Mouse (Mus musculus) stomach, embryonic 15.5 days (tissue): ENCODE measurements around the gene Dhx16. TPM values are rescaled to one million over a fixed set of nuclear protein-coding genes. Genes with fewer than 3 reads are reported as not detected.

Experiments
- ATAC-seq: fragments of 200-750 bp; cut with Nextera tagmentation; 2 replicates; pipeline ENCODE4 v1.8.0; 2017; ENCODE audit warnings: low read depth, moderate number of reproducible peaks, moderate TSS enrichment; ENCODE audit not compliant: insufficient read depth, low FRiP score
- H3K27ac ChIP-seq: fragments of 300-500 bp; sonication (generic); 2 replicates; pipeline ENCODE4 v1.5.1; 2015; ENCODE audit warnings: mild to moderate bottlenecking, inconsistent platforms
- H3K27me3 ChIP-seq: fragments of 300-500 bp; sonication (generic); replicated peaks from 2 replicates; pipeline ENCODE4 v1.6.1; 2015; ENCODE audit warnings: inconsistent platforms
- H3K36me3 ChIP-seq: fragments of 300-500 bp; sonication (generic); 2 replicates; pipeline ENCODE4 v1.6.1; 2015; ENCODE audit warnings: inconsistent platforms
- H3K4me1 ChIP-seq: fragments of 300-500 bp; sonication (generic); 2 replicates; pipeline ENCODE4 v1.6.1; 2015; ENCODE audit warnings: inconsistent platforms
- H3K4me2 ChIP-seq: fragments of 300-500 bp; sonication (generic); 2 replicates; pipeline ENCODE4 v1.6.1; 2015; ENCODE audit warnings: mild to moderate bottlenecking, inconsistent platforms
- H3K4me3 ChIP-seq: fragments of 300-500 bp; sonication (generic); replicated peaks from 2 replicates; pipeline ENCODE4 v1.5.1; 2015; ENCODE audit warnings: inconsistent platforms
- H3K9ac ChIP-seq: fragments of 300-500 bp; sonication (generic); 2 replicates; pipeline ENCODE4 v1.6.1; 2015; ENCODE audit warnings: inconsistent platforms
- H3K9me3 ChIP-seq: fragments of 300-500 bp; sonication (generic); 2 replicates; pipeline ENCODE4 v1.6.1; 2016; ENCODE audit warnings: inconsistent platforms
- WGBS: fragments of 180-500 bp; shearing (Covaris S2); methylation state at CpG from one replicate; pipeline ENCODE4 v1.1.7; 2015; 5-methylcytosine and 5-hydroxymethylcytosine counted together
- polyA plus RNA-seq: library from polyadenylated mRNA; unstranded; fragments of >200 nt; fragmentation: Nextera tagmentation; extraction: Ambion mirVana; gene quantifications from 2 replicates; pipeline ENCODE4 v1.2.1, GENCODE M21; 2015

The Dhx16 gene
- polyA plus RNA-seq, 1 experiment from 2014 or later = 37.8 TPM

DNA sequence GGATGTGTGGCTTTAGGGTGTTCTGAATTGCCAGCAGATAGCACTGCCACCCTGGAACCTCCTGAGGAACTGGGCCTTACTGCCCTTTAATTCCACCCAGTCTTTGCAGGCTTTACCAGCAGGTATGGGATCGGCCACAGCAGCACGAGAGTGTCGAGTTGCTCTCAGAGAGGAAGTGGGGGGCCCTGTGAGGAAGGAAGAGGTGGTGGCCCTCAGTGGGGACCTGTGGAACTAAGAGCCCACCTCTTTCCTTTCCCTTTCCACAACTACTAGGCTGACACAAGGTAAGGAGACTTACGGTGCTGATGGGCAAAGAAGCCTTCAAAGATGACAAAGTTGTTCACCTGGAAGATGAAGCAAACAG, 24.4 kb downstream of the Dhx16 start:
- Histone ChIP-seq H3K27ac (no peak overlapping the region), H3K36me3 (0 out of 2 replicates have a peak, but pooled peaks cover 13% of the 10 kb centered on the region), H3K4me2 (no peak overlapping the region), H3K27me3 (no peaks in the 10 kb centered on the region), H3K9ac (no peak overlapping the region), H3K4me3 (no peak overlapping the region), H3K9me3 (no peaks in the 10 kb centered on the region), H3K4me1 (peaks cover 8% of the 10 kb centered on the region; the same call in 1 of the 2 replicates)
- 74% methylated on average over 4 of the region's 4 CpGs for WGBS
- ATAC-seq = no peak

DNA sequence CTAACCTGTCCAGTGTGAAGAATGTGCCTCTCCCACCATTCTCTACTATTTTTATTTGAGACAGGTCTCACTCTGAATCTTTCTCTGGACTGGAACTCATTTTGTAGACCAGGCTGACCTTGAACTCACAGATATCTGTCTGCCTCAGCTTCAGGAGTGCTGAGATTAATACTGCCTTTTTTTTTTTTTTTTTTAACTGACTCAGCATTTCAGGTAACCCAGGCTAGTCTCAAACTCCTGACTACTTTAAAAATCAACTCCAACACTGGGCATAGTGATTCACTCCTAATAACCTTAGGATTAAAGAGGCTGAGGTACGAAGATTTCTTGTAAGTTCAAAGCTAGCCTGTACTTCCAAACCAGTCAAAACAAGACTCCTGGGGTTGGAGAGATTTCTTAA, 26.0 kb downstream of the Dhx16 start:
- Histone ChIP-seq H3K27me3 (no peaks in the 10 kb centered on the region), H3K4me1 (peaks cover 13% of the 10 kb centered on the region), H3K9me3 (no peaks in the 10 kb centered on the region), H3K36me3 (0 out of 2 replicates have a peak, but pooled peaks cover 13% of the 10 kb centered on the region), H3K4me3 (no peak overlapping the region), H3K4me2 (no peak overlapping the region), H3K27ac (no peak overlapping the region), H3K9ac (no peak overlapping the region)
- WGBS = 89% methylated on average over 1 of the region's 1 CpGs
- ATAC-seq = no peak

DNA sequence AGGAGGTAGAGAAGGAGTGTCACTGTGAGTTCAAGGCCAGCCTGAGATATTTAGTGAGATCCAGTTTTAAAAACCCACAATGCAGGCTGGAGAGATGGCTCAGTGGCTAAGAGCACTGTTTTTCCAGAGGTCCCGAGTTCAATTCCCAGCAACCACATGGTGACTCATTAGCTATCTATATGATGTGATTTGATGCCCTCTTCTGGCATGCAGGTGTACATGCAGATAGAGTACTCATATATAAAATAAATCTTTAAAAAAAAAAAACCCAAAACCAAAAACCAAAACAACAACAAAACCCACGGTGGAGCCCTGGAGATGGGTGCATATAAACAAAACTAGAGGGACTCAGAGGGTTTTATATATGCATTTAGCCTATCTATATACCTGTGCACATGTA, 28.0 kb downstream of the Dhx16 start:
- H3K27me3 ChIP-seq = no peaks in the 10 kb centered on the region
- H3K27ac ChIP-seq = no peak overlapping the region
- ATAC-seq = no peak
- H3K9ac ChIP-seq = no peak overlapping the region
- no peak overlapping the region for H3K4me2 ChIP-seq
- H3K4me1 ChIP-seq = peaks cover 13% of the 10 kb centered on the region
- H3K9me3 ChIP-seq = no peaks in the 10 kb centered on the region
- WGBS = 66% methylated on average over 2 of the region's 2 CpGs
- H3K36me3 ChIP-seq = peaks cover 15% of the 10 kb centered on the region; the same call in 1 of the 2 replicates
- no peak overlapping the region for H3K4me3 ChIP-seq

DNA sequence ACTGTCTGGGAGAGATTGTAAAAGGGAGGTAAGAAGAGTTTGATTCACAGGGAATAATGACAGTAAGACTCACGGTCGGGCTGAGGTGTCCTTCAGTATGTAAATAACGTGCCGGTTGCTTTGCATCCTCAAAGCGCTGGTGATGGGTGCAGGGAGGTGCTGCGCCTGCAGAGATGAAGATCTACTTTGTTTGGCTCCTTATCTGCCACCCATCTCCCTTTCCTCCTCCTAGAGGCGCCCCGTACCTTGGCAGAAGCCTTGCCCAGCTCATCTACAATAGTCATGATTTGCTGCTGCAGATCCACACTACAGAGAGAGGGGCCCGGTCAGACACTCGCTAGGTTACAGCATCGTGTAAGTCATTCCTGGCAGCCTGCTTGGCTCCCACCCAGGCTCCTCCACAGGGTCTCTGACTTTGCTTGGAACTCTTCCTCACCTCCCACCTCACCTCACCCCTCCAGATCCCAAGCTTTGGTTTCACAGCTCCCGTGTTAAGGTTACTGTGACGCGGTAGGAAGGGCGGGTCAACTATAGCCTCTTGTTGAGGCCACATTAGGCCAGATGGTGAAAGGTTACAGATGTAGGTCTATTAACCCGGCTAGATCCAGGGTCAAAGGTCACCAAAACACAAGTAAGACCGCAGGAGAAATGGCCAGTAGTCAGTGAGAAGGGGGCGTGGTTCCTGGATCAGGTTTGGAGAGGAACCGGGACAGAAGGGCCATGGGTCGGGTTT, 29.7 kb downstream of the Dhx16 start:
- peak overlapping the region; percentile 59 for H3K9ac ChIP-seq
- peaks cover 13% of the 10 kb centered on the region for H3K4me1 ChIP-seq
- peak overlapping the region; percentile 69 for H3K27ac ChIP-seq
- peaks cover 21% of the 10 kb centered on the region for H3K36me3 ChIP-seq
- H3K9me3 ChIP-seq = no peaks in the 10 kb centered on the region
- ATAC-seq = peak; percentile 9; the same call in 1 of the 2 replicates
- H3K27me3 ChIP-seq = no peaks in the 10 kb centered on the region
- peak overlapping the region; percentile 66 for H3K4me3 ChIP-seq
- WGBS = 14% methylated on average over 20 of the region's 20 CpGs
- H3K4me2 ChIP-seq = peak overlapping the region; percentile 75

DNA sequence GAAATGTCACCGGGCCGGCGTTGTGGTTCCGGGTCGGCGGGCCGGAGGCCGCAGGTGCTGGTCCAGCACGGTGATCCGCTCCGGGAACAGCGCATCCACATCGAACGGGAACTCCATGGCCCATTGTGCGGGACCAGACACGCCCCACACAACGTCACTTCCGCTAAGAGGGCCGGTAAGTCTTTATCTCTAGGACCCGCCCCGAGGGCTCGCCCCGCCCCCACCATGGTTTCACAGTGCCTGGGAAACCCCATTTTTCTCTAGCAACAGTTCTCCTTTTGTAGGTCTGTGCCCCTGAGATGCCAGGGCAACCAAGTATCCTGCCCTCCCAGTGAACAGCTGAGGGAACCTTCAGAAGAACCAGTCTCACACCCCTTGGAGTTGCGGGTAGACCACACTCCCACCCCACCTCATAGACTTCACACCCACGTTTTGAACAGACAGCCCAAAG, 30.3 kb downstream of the Dhx16 start, which contains the start of gene Atat1:
TSS of gene Atat1 (minus strand) at position 157 of the 451 bp plus-strand sequence.
- WGBS = 2% methylated on average over 25 of the region's 25 CpGs
- ATAC-seq = peak; percentile 91
- Histone ChIP-seq H3K4me1 (peaks cover 13% of the 10 kb centered on the region), H3K4me2 (peak within 1 kb of the TSS; percentile 75), H3K27ac (peak within 1 kb of the TSS; percentile 69), H3K27me3 (no peaks in the 10 kb centered on the region), H3K9ac (peak within 1 kb of the TSS; percentile 59), H3K4me3 (peak within 1 kb of the TSS; percentile 66), H3K9me3 (no peaks in the 10 kb centered on the region), H3K36me3 (peaks cover 22% of the 10 kb centered on the region)

DNA sequence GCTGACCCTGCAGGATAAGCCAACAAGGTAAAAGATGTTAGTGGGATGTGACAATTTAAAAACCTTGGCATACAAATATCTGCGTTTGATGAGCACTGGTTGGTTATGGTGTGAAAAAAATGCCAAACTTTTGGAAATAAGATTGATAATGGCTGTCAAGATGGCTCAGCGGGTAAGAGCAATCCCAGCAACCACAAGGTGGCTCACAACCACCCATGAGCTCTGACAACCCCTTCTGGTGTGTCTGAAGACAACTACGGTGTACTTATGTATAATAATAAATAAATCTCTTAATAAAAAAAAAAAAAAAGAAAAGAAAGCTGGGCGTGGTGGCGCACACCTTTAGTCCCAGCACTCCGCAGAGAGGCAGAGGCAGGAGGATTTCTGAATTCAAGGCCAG, 35.4 kb downstream of the Dhx16 start:
- ATAC-seq = no peak

DNA sequence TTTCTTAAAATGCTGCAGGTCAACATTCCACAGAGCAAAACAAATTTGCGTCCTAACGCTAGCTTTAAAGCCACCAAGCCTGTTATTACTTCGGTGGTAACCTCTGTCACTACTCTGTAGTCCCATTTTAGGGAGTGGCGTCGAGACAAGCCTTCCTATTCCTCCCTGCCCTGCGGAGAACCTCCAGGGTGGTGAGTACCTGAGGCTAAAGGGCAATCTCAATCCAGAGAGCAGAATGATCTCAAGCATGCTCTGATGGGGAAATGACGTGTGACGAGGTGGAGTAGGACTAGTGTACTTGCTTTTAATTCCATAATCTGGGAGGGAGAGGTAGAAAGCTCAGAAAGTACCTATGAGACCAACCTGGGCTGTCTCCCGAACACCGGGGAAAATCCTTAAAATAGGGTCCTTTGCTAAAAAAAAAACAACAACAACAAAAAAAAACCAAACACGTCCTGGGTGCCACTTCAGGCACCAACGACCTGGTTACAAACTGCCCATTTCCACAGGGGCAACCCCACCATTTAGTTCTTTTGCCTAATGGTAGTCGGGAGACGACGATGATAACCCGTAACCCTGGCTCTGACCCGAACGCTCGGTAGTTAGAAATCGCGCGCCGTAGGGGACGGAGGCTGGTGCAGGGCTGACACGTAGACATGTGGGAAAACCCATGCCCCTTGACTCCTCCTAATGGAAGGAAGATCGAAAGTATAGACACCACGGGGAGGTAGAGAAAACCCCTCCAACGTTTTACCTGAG, 36.1 kb downstream of the Dhx16 start:
- no peaks in the 10 kb centered on the region for H3K27me3 ChIP-seq
- peaks cover 19% of the 10 kb centered on the region for H3K36me3 ChIP-seq
- ATAC-seq = no peak
- H3K4me2 ChIP-seq = peak overlapping the region; percentile 68
- 2% methylated on average over 28 of the region's 28 CpGs for WGBS
- peak overlapping the region; percentile 92 for H3K27ac ChIP-seq
- peak overlapping the region; percentile 77 for H3K4me3 ChIP-seq
- H3K9ac ChIP-seq = peak overlapping the region; percentile 69
- H3K9me3 ChIP-seq = no peaks in the 10 kb centered on the region
- H3K4me1 ChIP-seq = peaks cover 9% of the 10 kb centered on the region; the same call in 1 of the 2 replicates

More for the DNA sequence above, 35.4 kb downstream of the Dhx16 start:
- Histone ChIP-seq H3K27ac (no peak overlapping the region), H3K4me1 (peaks cover 4% of the 10 kb centered on the region; the same call in 1 of the 2 replicates), H3K27me3 (no peaks in the 10 kb centered on the region), H3K4me2 (peak overlapping the region; percentile 68), H3K4me3 (peak overlapping the region; percentile 77), H3K9ac (0 out of 2 replicates have a peak overlapping the region, but pooled peaks have one; percentile 69), H3K9me3 (no peaks in the 10 kb centered on the region), H3K36me3 (peaks cover 19% of the 10 kb centered on the region)
- 74% methylated on average over 6 of the region's 6 CpGs for WGBS

DNA sequence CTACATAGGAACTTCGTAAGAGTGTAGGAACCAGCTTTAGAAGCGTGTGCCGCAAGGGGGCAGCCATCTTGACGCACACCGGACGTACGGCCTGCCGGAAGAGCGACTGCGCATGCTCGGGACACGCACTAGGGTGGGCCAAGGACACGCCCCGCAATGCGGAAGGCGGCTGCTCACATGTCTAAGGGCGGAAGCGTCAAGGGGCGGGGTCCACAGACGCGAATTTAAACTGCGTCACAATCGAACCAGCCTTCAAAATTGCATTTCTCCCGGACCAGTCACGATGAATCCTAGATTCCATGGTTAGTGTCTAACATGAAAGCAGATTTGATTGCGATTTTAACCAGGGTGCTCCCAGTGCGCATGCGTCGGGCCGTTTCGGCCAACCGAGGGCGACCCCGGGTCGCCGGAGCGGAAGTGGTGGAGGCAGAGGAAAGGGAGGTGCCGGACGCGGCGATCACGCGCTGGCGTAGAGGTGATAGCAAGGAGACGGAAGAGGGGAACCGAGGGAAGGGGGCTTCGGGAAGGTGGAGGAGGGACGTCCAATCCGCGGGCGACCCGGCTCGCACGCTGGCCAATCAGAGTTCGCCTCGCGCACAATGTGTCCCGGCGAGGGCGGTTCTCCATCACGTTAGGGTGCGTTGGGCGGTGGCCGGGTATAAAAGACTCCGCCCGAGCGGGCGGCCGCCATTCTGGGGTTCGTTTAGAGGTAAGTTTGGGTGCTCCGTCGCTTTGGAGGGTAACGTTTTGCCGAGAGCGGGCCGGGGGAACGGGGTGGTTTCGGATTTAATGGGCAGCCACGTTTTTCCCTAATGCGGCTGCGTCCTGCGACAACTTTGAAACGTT, 36.9 kb downstream of the Dhx16 start, which contains the start of the genes Mrps18b and Ppp1r10:
TSS of gene Mrps18b (minus strand) at position 93 of the 846 bp plus-strand sequence.
TSS of gene Ppp1r10 (plus strand) at position 138 of the 846 bp plus-strand sequence.
- peak within 1 kb of the TSS; percentile 77 for H3K4me3 ChIP-seq
- under 1% methylated on average over 83 of the region's 83 CpGs for WGBS
- peaks cover 13% of the 10 kb centered on the region; the same call in 1 of the 2 replicates for H3K4me1 ChIP-seq
- no peaks in the 10 kb centered on the region for H3K9me3 ChIP-seq
- ATAC-seq = peak; percentile 94
- peaks cover 13% of the 10 kb centered on the region for H3K36me3 ChIP-seq
- peak within 1 kb of the TSS; percentile 97 for H3K27ac ChIP-seq
- peak within 1 kb of the TSS; percentile 92 for H3K9ac ChIP-seq
- H3K27me3 ChIP-seq = no peaks in the 10 kb centered on the region
- peak within 1 kb of the TSS; percentile 78 for H3K4me2 ChIP-seq

DNA sequence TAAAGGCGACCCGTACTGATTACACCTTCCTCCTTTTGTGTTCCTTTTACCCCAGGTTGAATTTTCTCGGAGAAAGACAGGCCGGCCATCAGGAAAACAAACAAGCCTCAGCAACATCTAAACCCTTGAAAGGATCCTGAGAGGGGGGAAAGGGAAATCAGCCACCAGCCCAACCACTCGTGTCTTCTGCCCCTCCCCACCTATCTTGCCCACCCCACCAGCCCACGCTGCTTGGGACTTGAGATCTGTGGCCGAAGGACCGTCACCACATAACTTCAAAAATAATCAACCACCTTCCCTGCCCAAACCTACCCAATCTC, 37.5 kb downstream of the Dhx16 start:
- H3K4me1 ChIP-seq = peaks cover 13% of the 10 kb centered on the region; the same call in 1 of the 2 replicates
- no peaks in the 10 kb centered on the region for H3K27me3 ChIP-seq
- peak overlapping the region; percentile 78 for H3K4me2 ChIP-seq
- peak overlapping the region; percentile 92 for H3K9ac ChIP-seq
- H3K27ac ChIP-seq = peak overlapping the region; percentile 97
- peak overlapping the region; percentile 77 for H3K4me3 ChIP-seq
- H3K36me3 ChIP-seq = peaks cover 13% of the 10 kb centered on the region
- WGBS = 0% methylated on average over 8 of the region's 8 CpGs
- H3K9me3 ChIP-seq = no peaks in the 10 kb centered on the region
- ATAC-seq = no peak

DNA sequence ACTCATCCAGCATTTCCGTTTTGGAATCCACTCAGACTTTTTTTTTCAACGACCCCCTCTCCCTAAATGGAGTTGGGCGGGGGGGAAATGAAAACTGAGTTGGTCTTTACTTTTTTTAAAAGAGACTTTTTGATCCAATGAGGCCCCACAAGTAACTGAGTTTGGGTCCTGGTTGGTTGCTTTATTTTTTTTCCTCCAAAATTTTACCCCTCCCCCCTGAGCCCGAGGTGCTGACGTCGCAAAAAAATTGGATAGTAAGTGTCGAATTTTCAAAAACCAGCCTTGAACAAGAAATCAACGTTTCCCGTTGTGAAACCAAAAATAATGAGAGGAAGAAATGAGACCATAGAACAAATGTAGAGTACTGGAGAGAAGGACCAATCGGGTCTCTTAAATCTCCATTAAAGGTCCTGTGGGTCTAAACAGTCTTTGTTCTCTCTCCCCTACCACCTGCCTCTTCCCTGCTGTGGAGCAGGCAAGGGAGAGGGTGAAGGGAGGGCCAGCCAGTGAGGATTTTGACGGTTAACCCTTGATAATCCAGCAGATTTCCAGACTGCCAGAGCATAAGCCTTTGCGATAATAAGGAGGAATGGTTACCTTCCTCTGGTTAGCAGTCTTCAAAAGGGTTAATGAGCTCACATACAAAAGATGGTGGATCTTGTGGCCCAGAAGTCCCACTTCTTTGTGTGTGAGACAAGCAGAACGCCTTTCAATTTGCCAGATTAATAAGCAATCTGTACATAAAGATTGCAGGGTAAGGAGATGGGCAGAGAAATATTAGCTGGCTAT, 38.0 kb downstream of the Dhx16 start:
- peaks cover 13% of the 10 kb centered on the region; the same call in 1 of the 2 replicates for H3K4me1 ChIP-seq
- H3K4me2 ChIP-seq = peak overlapping the region; percentile 78
- peak overlapping the region; percentile 97 for H3K27ac ChIP-seq
- ATAC-seq = no peak
- H3K36me3 ChIP-seq = peaks cover 15% of the 10 kb centered on the region
- H3K4me3 ChIP-seq = peak overlapping the region; percentile 77
- H3K9ac ChIP-seq = peak overlapping the region; percentile 92
- H3K9me3 ChIP-seq = no peaks in the 10 kb centered on the region
- under 1% methylated on average over 13 of the region's 13 CpGs for WGBS
- H3K27me3 ChIP-seq = no peaks in the 10 kb centered on the region
